Mouse (Mus musculus) 3134 (cell line): ENCODE data around the gene Hsd17b12.

ENCODE experiments used
- DNase-seq: peaks from one replicate; pipeline ENCODE4 v3.0.0-alpha.2; 2011; ENCODE audit warnings: low spot score; ENCODE audit not compliant: insufficient read length; ENCODE audit errors: extremely low read depth

Hsd17b12 gene

DNA sequence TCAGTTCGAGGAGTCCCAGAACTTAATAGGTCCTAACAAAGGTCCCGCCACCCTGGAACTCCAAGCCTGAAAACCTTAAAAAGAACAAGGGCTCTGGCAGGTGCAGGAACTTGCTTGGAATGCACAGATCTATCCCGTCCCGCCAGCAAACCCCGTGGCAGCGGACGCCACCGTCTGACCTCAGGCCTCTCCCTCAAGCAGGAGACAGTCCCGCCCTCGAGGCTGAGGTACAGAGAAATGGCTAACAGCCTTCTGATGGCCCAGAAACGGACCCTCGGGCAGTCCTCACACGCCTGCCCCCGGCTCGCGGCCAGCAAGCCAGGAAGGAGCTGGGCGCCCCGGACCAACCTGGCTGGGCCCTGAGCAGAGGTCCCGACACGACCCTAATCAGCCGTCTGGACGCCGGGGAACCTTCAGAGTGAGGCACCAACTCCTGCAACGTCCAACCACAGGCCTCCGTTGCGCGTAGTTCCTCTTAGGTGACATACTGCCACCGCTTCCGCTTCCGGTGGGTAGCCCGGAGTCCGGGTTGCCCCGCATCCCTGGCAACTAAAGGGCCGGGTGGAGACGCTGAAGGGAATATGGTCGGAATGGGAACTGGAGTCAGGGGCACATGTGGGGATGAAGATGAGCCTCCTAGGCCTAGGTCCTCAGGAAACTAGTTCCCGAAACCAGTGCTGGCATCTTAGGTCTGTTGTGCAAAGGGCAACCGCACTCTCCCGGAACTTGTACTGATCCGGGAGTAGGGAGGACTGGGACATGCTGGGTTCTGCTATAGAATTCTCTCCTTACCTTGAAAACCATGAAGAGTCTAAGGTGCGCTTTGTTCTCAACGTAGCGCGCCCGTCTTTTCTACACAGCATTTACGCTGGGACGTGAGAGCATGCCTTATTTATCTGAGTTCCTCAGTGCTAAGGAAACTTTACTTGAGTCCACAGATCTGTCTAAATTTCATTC lies 147.2 kb downstream of the Hsd17b12 start, which contains the start of gene Alkbh3:
TSS of gene Alkbh3 (minus strand) at position 473 of the 957 bp plus-strand sequence.
- DNase-seq: peak; percentile 92

DNA sequence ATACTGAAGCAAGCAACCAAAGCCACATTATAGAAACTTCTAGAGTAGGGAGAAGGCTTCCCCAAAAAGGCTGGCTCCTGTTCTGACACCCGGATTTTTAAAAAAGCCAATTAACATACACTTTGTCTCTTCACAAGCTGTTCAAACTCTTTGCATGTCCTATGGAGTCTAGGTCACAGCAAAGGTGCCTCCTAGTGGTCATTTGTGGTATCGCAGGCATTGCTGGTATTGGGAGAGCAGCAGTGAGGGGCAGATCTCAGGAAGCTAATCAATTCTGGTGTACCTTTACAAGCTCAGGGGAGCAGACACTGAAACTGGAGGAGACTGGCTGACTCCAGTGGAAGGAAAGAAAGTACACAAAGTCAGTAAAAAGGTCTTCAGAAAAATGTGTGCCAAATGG lies 155.4 kb downstream of the Hsd17b12 start:
- no peak for DNase-seq

GRCm38 (mm10) chr2:94001918-94002317 lies 155.8 kb downstream of the Hsd17b12 start:
- DNase-seq: no peak

DNA sequence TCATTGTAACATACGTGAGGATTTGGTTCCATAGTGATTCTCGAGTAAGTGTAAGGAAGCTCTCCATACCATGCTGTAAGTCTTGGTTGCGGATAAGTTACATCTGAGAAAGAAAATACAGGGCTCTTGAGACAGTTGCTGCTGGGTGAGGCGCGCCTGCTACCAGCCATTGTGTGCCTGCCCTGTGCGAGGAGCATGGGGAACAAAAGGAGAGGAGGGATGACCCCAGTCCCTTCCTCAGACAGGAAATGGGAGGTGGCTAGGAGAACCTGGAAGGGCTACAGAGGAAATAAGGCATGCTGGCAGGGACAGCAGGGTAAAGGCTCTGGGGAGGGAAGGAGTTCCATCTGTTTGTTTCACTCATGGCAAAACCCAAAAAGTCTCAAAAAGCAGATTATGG lies 156.4 kb downstream of the Hsd17b12 start:
- DNase-seq: no peak

DNA sequence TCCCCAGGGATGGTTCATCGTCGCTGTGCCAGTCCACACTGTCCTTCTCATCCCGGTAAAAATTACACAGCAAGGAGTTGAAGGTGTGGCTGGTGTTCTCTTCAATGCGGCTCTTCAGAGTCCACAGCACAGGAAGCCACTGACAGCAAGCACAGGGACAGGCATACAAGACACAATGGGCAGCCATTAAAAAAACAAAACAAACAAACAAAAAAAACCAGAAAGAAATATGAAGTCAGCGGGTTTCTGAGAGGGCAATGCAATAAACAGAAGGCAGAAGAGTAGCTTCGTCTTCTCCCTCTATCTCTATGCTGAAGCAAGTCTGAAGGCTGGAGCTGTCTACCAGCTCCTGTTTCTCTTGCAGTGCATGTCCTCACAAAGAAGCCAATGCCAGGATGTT lies 161.5 kb downstream of the Hsd17b12 start, which contains the start of gene Gm27027:
TSS of gene Gm27027 (minus strand) at position 101 of the 400 bp plus-strand sequence.
- DNase-seq: no peak

DNA sequence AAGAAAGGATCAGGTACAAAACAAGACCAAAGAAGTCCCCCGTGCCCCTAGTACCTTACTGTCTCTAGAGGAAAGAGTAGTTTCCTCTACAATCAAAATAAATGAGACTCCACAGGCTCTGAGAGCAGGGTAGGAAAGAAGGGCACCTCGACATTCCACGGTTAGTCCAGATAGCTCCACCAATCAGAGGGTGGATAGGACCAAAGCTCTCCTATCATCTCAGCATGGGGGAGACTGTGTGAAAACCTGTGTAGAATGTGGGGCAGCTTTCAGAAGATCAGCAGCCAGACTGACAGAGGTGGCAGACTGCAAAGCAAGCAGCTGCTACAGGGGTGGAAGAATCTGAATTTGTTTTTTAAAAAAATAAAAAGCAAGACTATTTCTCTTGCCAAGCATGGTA lies 165.0 kb downstream of the Hsd17b12 start:
- DNase-seq: no peak

DNA sequence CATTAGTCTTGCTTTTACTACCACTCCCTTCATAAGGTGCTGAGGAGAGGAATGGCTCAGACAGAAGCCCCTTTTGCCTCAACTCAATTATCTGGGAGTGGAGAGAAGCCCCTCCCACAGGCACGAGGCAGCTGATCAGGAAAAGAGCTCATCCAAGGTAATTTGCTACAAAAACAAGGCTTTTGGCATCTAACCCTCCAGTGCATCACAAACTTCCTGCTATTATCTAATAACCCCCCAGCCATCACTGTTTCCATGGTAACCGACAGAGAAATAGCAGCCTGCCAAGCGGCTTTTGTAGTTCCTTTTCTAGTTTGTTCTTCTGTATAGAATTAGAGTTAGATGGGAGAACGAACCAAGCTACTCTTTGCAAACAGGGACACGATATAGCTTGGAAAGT lies 165.5 kb downstream of the Hsd17b12 start:
- DNase-seq: no peak

DNA sequence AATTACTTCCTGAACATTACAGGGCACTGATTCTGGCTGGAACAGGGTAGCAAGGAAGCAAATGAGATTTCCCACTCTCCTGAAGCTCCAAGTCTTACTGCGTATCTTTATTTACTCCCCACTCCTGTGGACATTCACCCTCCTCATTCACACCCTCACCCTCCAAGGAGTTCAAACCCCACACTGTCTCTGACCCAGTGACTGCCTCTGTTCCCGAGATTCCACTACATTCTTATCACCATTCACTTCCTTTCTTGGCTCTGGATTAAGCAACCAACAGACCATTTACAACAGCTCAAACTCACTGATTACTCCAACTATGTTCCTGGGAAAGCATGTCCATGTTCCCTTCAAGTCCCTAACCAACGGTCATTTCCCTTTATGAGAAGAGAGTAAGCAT lies 166.4 kb downstream of the Hsd17b12 start:
- DNase-seq: no peak

DNA sequence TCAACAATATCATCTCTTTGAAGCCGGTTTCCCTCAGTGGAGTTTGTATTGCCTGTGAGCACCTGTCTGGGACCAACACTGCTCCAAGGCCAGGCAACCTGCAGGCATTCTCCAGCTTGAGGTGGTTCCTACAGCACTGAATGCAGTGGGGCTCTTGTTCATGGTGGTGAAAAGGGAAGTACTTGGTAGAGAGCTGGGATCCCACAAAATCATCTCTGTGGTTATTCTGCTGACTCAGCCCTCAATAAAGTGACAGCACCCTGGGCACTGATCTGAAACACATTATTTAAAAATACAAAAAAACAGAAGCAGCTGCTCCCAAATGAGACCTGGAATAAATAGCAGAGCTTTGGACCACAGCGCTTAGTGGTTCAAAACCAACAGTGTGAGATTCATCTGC lies 169.3 kb downstream of the Hsd17b12 start:
- no peak for DNase-seq
